Mouse (Mus musculus): ENCODE data around the gene Afg1l.
A peak's percentile ranks its signal among the peaks of the same experiment; 100 is the strongest.

Gene Afg1l

DNA sequence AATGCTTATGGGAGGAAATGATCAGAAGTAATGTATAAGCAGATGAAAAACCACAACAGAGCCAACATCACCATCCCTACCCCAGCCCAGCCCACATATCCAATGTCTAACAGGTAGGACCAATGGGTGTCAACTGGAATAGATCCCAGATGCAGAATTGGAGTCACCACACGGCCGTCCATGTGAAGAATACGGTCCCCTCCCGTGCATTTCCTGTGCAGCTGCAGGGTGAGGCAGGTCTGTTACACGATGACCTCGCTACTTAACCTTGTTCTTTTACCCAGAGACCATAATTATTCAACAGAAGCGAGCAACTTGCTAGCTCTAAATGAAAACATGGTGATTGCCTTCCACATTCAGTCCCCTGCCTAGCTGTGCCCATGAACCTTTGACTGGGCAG is 178.4 kb downstream of the Afg1l start:
- DNase-seq (ENCODE audit: extremely low read depth, low read depth, low spot score): no peak

DNA sequence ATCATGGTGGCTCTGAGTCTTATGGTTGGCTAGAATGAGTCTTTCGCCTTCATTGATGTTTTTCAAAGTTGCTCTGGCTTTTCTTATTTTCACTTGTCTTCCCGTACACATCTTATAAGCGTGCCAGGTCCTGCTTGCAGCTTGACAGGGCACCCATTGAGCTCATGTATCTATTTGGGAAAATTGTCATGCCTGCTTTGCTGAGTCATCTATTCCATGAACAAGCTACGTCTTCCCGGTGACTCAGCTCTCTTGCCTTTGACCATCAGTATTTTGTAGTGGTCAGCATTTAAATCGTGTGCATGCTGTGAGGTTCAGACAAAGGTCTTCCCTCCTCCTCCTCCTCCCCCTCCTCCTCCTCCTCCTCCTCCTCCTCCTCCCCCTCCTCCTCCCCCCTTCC is 178.9 kb downstream of the Afg1l start:
- DNase-seq (ENCODE audit: extremely low read depth, low read depth, low spot score): no peak

DNA sequence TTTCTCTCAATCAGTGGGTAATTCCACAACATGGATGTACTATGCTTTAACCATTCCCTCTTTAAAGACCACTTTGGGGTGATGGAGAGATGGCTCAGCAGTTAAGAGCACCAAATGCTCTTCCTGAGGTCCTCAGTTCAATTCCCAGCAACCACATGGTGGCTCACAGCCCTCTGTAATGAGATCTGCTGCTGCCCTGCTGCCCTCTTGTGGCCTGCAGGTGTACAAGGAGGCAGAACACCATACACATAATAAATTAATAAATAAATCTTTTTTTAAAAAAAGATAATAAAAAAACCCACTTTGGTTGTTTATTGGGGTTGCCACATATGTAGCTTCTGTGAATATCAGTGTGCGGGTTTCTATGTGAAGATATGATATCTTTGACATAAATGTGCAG is 180.4 kb downstream of the Afg1l start:
- DNase-seq (ENCODE audit: extremely low read depth, low read depth, low spot score): no peak

DNA sequence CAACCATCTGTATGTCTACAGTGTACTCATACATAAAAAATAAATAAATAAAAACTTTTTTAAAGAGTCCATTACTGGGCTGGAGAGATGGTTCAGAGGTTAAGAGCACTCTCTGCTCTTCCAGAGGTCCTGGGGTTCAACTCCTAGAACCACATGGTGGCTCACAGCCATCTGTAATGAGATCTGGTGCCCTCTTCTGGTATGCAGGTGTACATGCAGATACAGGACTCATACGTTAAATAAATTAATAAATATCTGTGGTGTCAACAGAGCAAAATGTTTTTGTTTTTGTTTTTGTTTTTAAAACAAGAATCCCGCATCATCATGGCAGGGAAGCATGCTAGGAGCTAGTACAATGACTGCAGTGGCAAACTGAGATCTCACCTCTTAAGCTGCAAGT is 181.3 kb downstream of the Afg1l start:
- no peak for DNase-seq (ENCODE audit: extremely low read depth, low read depth, low spot score)

DNA sequence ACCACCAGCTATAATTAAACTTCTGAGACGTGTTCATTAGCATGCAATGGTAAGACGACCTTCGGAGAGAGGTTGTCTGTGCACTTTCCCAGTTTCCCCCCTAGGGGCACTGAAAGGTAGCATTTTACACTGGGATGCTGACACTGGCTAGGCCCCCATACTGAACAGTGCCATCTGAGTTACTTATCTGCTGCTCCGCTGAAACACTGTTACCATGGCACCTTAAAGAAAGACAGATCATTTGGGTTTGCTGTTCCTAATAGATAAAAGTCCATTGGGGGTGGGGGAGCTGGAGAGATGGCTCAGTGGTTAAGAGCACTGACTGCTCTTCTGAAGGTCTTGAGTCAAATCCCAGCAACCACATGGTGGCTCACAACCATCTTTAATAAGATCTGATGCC is 181.8 kb downstream of the Afg1l start:
- DNase-seq (ENCODE audit: extremely low read depth, low read depth, low spot score): no peak

DNA sequence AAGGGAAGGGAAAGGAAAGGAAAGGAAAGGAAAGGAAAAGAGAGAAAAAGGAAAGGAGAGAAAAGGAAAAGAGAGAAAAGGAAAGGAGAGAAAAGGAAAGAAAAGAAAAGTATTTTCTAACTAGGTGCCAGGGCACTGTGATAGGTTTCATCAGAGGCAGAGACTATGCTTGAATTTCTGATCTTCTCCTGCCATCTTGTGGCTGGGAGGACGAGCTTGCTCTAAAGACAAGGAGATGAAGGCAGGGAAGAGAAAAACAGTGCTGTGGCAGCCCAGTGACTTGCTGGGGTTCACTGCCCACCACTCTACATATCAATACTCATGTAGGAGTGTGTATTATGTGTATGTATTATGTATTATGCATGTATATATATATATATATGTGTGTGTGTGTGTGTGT is 183.3 kb downstream of the Afg1l start:
- no peak for DNase-seq (ENCODE audit: extremely low read depth, low read depth, low spot score)

DNA sequence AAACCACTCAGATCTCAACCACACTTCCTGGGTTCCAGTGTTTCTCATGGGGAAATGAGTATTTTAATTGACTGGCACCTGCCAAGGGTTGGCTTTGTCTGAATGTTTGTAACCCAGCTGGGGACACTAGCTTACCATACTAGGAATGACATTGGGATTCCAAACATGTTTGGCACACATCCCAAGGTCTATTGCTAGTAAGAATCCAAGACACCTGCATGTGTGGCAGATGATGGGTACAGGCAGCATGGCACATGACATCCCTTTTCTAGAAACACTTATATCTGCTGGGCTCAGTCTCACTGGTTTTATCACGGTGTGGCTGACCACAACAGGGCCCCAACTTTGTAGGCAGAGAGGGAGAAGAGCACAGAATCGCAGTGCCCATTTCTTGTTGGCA is 184.0 kb downstream of the Afg1l start:
- no peak for DNase-seq (ENCODE audit: extremely low read depth, low read depth, low spot score)

DNA sequence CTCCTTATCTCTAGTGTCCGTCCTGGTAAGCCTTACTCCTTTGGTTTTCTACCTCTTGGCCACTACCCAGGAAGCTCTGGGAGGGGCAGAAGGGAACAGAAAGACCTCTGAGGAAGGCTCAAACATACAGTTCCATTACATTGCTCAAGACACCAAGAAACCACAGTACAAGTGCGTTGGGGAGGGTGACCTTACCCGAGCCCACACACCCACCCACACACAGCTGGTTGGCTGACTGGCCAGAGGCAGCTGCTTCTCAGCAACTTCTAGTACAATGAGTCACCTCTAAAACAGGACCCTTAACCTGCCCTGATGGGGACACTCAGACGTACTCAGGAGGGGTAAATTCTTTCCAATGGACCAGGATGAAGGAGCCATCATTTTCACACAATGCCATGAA is 184.5 kb downstream of the Afg1l start:
- DNase-seq (ENCODE audit: extremely low read depth, low read depth, low spot score): no peak

DNA sequence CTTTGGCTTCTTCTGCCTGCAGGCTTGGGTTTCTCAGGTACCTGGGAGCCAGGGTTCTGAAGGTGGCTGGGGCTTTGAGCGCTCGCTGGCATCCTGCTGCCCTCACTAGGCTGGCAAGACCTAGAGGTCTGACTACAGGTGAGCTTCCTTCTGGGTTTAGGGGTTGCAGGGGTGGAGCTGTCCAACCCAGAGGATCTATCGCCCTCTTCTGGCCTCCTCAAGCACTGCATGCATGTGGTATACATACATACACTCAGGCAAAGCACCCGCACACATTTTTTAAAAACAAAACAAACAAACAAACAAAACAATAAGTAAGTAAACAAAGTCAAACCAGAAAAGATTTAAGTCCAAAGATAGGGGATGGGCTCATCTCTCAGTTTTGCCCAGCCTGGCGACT is 187.0 kb downstream of the Afg1l start:
- DNase-seq (ENCODE audit: extremely low read depth, low read depth, low spot score): no peak

DNA sequence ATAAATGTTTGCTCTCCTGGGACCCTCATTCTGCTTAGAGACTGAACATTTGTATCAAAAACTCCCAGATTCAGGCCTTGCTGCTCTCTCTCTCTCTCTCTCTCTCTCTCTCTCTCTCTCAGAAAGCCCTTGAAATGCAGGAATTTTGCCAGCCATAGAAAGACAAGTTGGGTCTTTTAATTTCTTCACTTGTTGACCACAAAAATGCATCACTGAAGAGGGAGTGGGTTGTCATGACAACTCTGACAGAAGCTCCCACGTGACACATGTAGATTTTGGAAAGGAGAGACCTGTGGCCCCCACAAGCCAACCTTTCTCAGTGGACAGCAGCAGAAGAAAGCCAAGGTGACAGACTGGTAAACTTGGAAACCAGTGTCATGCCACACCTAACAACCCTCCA is 190.7 kb downstream of the Afg1l start:
- no peak for DNase-seq (ENCODE audit: extremely low read depth, low read depth, low spot score)

DNA sequence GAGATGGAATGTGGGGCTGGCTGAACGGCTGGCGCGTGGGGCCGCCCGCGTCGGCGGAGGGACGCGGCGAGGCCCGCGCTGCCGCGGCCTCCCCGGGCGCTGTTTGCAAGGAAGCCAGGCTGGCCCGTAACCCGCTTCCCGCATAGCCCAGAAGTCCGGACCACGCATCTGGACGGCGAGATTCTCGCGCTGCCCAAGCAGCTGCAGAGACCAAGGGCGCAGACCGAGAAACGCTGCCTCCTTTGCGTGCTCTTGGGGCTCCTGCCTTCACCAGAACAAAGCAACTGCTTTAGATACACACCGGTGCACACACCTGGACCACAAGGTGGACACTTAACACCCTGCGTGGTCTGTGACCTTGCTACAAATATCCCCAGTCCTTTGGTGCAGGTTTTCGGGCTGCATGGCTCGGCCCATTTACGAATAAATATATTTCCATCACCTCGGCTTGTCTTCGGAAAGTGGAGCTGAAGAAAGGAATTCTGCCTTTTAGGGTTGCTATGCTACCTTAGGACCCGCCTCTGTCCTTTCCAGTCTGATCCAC is 200.0 kb downstream of the Afg1l start:
- DNase-seq (ENCODE audit: extremely low read depth, low read depth, low spot score): no peak

DNA sequence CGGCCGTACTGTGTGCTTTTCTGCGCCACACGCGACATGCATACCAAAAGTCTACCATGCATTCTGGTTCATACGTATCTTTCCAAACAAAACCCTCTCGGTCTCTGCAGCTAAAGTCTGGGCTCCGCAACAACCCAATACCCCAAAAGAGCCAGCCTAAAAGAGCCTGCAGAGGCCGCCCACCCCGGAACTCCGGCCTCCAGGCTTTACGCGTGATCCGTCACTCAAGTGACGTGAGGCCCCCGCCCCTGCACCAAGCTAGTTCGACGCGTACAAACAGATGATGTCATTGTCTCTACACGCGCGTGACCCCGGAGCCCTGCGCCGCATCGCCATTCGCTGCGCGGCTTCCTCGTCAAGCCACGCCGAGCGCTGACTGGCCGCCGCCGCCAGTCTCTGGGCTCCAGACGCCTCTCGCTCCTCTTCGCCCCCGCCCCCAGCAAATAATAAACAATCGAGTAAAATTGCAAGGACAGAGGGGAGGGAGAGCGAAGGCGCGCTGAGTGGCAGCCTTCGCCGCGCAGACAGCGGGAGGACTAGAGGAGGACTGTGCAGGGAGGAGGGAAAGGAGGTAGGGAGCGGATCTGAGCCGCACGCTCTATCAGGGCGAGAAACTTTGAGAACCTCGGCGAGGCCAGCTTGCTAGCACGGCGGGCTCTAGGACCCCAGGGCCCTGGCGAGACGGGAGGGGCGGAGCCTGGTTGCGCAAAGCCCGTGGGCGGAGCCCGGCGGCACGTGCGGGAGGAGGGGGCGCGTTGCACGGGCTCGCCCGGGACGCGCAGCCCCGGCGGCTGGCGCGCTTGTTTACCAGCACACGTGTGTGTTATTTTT is 200.7 kb downstream of the Afg1l start:
- peak; percentile 71 for DNase-seq (ENCODE audit: extremely low read depth, low read depth, low spot score)

DNA sequence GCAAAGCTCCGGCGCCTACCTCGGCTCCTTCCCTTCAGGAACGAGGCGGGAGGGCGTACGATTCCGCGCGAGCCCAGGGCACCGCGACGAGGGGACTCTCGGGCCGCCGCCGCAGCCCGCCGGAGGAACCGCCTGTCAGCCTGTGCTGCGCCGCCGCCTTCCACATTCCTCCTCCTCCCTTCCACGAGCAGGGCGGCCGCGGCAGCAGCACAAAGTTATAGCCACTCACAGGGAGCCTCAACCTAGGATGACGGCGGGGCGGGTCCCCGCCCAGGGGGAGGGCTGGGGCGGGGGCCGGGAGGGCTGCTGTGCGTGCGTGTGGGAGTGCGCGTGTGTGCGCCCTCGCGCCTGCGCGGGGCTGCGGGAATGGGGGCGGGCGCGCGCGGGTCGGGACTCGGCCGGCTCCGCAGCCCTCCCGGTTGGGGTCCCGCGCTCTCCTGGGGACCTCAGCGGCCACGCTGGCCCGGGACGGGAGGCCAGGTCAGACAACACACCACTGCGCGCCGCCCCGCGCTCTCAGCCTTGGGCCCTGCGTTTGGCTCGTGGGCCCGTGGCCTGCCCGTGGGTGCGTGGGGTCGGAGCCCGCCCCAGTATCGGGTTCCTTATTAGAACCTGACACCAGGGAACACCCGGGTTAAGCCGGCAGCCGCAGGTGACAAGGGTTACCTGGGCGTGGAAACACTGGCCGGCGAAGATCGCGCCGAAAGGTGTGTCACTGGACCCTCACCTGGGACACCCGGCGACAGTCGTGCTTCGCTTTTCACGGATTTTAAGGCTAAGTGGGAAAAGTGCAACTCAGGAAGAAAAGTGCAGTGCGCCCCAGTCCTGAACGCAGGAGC is 201.6 kb downstream of the Afg1l start, which contains the start of gene Foxo3:
TSS of gene Foxo3 (minus strand) at position 249 of the 839 bp plus-strand sequence.
- no peak for DNase-seq (ENCODE audit: extremely low read depth, low read depth, low spot score)

DNA sequence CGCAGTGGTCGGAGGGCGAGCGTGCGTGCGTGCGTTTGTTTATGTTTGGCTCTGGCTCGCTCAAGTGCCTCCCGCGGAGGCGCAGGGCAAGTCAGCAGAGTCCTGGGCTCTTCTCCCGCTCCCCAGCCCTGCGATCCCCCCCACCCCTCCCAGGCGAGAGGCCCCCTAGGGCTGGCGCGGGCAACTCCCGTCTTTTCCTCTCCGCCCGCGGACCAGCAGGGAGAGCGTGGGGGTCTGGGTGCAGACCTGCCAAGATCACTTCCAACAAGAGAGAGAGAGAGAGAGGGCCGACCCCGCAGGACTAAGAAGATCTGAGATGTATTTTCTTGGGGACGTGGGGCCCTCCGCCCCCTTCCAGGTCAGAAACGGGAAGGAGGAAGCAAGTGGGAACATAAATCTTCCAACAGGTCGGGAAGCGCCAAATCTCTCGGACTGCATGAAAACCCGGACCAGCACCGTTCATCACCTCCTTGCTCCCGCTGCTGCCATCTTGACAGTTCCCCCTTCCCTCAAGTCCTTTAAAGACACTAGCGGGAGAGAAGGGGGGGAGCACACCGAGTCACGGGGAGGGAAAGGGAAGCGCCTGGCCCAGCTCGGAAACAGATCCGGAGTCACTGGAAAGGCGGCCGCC is 202.4 kb downstream of the Afg1l start:
- no peak for DNase-seq (ENCODE audit: extremely low read depth, low read depth, low spot score)

DNA sequence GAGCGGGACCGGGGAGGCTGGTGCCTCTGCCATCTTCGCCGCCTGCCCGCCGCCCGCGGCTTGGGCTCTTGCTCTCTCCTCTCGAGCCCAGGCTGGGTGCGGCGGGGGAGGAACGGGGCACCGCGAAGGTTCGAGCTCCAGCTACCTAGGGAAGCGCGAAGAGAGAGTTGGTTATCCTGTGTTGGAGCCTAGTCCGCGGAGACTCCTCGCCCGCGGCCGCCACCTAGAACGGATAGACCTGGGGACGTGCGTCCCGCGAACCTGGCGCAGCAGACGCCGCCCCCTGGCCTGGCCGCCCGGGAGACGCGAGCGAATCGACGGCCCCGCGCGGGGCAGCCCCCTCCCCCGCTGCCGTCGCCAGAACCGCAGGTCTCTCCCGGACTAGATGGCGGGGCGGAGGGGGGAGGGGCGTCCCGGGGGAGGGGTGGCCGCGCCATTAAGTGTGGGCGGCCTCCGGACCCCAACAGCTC is 202.9 kb downstream of the Afg1l start:
- DNase-seq (ENCODE audit: extremely low read depth, low read depth, low spot score): no peak

DNA sequence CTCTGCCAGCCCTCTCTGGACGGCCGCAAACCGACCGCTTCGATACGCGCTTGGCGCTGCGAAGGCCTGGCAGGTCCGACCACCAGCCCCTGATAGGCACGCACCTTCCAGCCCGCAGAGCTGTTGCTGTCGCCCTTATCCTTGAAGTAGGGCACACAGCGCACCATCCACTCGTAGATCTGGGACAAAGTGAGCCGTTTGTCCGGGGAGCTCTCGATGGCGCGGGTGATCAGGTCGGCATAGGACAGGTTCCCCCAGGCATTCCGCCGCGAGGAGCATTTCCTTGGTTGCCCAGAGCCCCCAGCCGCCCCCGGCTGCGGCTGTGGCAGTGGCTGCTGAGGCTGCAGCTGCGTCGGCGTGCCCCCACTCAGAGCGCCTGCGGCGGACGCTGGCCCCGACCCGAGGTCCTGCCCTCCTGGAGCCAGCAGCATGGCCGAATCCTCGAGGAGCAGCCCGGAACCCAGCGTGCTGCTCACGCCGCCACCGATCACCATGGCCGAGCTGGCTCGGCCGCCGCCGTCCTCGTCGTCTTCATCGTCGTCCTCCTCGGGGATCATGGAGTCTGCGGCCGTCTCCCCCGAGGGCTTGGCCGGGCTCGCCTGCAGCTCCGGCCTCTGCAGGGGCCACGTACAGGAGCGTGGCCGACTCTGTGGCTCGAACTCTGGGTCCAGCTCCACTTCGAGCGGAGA is 203.5 kb downstream of the Afg1l start:
- no peak for DNase-seq (ENCODE audit: extremely low read depth, low read depth, low spot score)

DNA sequence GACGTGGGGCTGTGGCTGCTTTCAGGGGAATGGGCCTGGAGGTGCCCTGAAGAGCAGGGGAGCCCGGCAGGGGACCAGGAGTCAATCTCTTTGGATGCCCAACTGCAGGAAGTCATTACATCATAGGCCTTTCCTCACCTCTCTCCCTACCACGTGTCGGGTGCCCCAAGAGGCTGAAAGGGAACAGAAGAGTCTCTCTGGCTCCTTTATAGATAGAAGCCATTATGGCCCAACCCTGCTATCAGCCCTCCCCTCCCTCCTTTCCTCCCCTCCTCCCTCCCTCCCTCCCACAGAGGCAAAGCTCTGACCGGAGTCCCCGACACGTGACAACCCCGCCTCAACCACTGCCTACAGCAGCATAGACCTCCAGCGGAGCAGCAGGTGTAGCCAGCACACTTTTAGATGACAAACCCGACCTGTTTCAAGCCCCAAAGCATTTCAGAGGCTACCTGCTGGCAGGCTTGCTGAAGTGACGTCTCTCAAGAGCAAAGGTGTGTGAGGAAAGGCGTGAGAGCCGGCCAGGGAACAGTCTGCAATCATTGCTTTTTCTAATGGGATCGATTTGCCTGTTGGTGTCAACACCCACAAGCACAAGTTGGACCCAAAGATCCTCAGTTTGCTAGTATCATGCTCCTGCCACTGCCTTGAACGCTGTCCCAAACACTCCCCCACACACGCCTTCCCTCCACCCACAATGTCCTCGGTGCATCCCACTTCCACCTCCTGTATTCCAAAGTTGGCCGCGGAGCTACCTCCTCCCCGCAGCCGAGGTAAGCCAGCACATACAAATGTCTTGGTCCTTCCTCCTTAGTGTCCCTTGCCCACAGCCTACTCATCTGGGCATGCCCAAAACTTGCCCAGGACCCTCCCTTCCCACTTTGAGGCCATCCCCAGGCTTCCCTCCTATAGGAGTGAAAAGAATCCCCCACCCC is 204.3 kb downstream of the Afg1l start:
- DNase-seq (ENCODE audit: extremely low read depth, low read depth, low spot score): peak; percentile 70

DNA sequence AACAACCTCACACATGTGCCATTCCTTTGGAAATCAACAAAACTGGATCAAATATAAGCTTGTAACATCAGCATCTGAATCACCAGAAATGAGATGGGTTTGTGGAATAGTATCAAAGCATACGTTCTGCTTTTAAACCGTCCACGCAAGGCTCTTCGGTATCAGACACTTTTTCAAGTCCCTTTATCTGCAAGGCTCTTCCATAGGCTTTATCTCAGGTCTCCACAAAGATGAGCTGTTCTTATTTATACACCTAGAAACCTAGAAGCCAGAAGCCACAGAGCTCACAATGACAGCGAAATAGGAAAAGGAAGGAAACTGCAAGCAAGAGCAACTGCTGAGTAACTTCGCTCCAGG is 205.0 kb downstream of the Afg1l start:
- no peak for DNase-seq (ENCODE audit: extremely low read depth, low read depth, low spot score)

DNA sequence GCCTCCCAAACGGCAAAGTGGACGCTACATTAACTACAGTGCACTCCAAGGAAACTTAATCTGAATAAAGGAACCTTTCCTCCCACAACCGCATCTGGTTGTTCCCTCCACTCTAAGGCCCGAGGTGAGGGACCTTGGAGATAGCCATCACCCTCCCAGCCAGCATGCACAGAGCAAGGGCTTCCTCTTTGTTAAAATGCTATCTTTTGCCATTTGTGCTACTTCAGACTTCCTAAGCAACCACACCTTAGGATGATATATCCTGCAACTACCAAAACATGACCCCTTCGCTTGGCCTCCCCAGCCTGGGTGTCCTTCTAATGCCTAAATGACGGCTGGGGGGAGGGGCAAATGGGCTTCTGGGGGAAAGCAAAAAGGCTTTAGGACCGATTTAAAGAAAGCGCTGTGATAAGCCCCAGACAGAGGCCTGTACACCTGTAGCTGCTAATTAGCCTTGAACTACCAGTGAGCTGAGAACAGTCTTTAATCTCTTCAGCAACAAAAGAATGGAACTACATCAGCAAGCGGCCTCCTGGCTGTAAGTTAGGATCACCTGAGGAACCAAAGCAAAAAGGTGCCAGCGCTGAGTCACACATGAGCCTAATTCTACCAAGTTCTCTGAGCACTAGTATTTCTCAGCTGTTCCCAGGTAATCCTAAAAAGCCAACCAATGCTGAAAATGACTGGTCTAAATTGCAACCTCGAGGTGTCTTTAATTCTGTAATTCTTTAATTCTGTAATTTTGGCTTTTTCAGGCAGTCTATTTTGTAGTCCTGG is 206.7 kb downstream of the Afg1l start:
- no peak for DNase-seq (ENCODE audit: extremely low read depth, low read depth, low spot score)
